Mouse (Mus musculus): Measurements from ENCODE around the gene Lrrk2. TPM values are rescaled to one million over a fixed set of nuclear protein-coding genes. Genes with fewer than 3 reads are reported as not detected.
"Not testable (repeated sequence)": the region's sequence is repeated elsewhere in the genome, so short reads cannot be mapped to it uniquely, and the experiment has no call there.

Lrrk2 gene
- total RNA-seq, 2 experiments from 2014 or later, result 10.2 to 14.0 TPM

- no peak for DNase-seq (ENCODE audit: low spot score in 2 of 2)
Observed at GRCm38 (mm10) chr15:91806463-91806862, 133.5 kb downstream of the Lrrk2 start.

GRCm38 (mm10) chr15:91835319-91835718 lies 162.3 kb downstream of the Lrrk2 start:
- DNase-seq (ENCODE audit: low spot score in 2 of 2), result no peak

GRCm38 (mm10) chr15:91837965-91838364 lies 165.0 kb downstream of the Lrrk2 start, which contains the start of gene Smgc:
Gene Smgc, plus strand, starts transcription at chr15:91838265.
- no peak for DNase-seq (ENCODE audit: low spot score in 2 of 2)

GRCm38 (mm10) chr15:91864130-91864529 lies 191.2 kb downstream of the Lrrk2 start:
- DNase-seq (ENCODE audit: low spot score in 2 of 2), result not testable (repeated sequence)

Other genes with a start within 250 kb of the Lrrk2 start
- 10 to 100 TPM; 42.5 to 43.8 TPM for gene Slc2a13, start 99.9 kb upstream of the Lrrk2 start, total RNA-seq (2021)
- not detected for gene Smgc, start 165.1 kb downstream of the Lrrk2 start, total RNA-seq (2021)